Mouse (Mus musculus): ENCODE measurements at regions not wholly inside any gene's neighbourhood (a gene's known extent, or its start where the extent isn't known, plus 50 kb on each side); places are given as distances from the start of the nearest gene placed in this dataset.

DNA sequence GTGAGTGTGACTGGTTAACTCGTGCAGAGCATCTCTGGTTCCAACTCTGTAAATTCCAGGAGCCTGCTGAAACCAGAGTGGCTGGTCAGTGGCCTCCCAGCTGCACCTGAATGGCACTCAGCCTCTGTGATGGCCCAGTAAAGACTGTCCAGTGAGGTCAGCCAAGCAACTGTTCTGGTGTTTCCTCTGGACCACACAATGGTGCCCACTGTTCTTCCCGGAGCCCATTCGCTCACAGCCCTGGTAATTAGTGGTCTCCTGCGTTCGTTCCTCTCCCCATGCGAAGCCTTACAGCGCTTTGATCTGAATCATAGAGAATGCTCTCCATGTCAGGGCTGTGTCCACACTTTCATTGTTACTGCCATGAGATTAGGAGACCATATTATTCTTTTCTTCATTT lies 75.5 kb downstream of the Enkur start:
- 70% methylated on average over 7 of the region's 7 CpGs for WGBS (ENCODE audit: insufficient replicate concordance)

DNA sequence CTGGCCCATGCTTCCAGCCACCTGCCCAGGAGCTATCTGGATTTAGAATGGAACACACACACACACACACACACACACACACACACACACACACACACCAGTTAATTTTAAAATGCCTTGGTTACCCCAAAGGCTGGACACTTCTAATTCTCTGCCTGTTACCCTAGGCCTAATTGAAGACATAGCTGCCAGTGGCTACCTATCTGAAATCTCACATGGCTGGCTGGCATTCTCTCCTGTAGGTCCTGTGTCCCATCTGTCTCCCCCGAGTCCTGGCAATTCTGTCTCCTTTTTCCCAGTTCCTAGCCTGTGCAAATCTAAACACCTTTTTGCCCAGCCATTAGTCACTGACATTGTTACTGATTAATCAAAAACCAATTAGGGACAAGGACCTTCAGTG lies 78.6 kb downstream of the Enkur start:
- 60% methylated on average over 1 of the region's 1 CpGs for WGBS (ENCODE audit: insufficient replicate concordance)
- Histone ChIP-seq H3K4me1 (no peaks in the 10 kb centered on the region), H3K36me3 (no peaks in the 10 kb centered on the region), H3K27me3 (replicated peaks) (no peaks in the 10 kb centered on the region), H3K4me3 (no peak overlapping the region), H3K9me3 (replicated peaks) (no peaks in the 10 kb centered on the region), H3K4me2 (no peak overlapping the region), H3K9ac (no peak overlapping the region), H3K27ac (no peak overlapping the region)
- no peak for ATAC-seq

More for the DNA sequence above, 75.5 kb downstream of the Enkur start:
- no peak for ATAC-seq
- Histone ChIP-seq H3K4me1 (no peaks in the 10 kb centered on the region), H3K27me3 (replicated peaks) (no peaks in the 10 kb centered on the region), H3K9me3 (replicated peaks) (no peaks in the 10 kb centered on the region), H3K36me3 (no peaks in the 10 kb centered on the region), H3K4me2 (no peak overlapping the region), H3K27ac (no peak overlapping the region), H3K9ac (no peak overlapping the region), H3K4me3 (no peak overlapping the region)

DNA sequence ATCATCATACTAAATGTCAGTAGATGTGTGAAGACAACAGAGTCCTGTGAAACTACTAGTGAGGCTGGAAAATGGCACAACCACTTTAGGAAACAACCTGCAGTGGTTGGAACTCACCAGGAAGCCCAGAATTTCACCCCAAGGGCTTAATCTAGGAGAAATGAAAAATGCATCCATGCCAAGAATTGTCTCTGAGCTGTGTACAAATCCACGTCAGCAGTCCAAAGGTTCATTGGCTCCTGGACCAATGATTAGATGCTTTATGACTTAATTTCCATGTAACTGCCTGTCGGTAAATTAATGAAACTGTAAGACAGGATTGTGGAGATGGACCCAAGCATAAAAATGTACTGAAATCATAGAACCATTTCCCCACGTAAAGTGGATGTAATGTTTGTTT lies 82.7 kb downstream of the Enkur start:
- Histone ChIP-seq H3K27ac (no peak overlapping the region), H3K9me3 (replicated peaks) (no peaks in the 10 kb centered on the region), H3K4me1 (no peaks in the 10 kb centered on the region), H3K9ac (no peak overlapping the region), H3K27me3 (replicated peaks) (no peaks in the 10 kb centered on the region), H3K4me2 (no peak overlapping the region), H3K36me3 (no peaks in the 10 kb centered on the region), H3K4me3 (no peak overlapping the region)
- ATAC-seq, result no peak
- WGBS (ENCODE audit: insufficient replicate concordance), result 68% methylated on average over 3 of the region's 3 CpGs

DNA sequence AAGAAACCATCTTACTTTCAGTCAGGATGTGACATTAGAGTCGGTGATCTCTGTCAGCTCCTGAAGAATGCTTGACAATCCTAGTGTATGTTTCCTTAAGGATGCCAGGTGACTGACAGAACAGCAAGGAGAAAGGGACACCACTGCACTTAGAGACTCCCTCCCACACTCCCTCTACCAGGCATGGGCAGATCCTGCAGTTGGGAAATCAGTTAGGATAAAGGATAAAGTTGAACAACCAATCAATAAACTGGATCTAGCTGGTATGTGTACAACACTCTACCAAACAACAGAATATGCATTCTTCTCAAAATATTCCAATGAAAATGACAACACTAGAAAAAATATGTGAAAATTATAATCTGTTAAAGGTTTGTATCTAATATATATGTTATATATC lies 83.5 kb downstream of the Enkur start:
- no peak for ATAC-seq
- no peak overlapping the region for H3K4me3 ChIP-seq
- H3K9ac ChIP-seq, result no peak overlapping the region
- WGBS (ENCODE audit: insufficient replicate concordance), result 73% methylated on average over 1 of the region's 1 CpGs
- H3K4me2 ChIP-seq, result no peak overlapping the region
- H3K27ac ChIP-seq, result no peak overlapping the region
- no peaks in the 10 kb centered on the region for H3K27me3 ChIP-seq (replicated peaks)
- H3K36me3 ChIP-seq, result no peaks in the 10 kb centered on the region
- H3K4me1 ChIP-seq, result no peaks in the 10 kb centered on the region
- H3K9me3 ChIP-seq (replicated peaks), result no peaks in the 10 kb centered on the region

DNA sequence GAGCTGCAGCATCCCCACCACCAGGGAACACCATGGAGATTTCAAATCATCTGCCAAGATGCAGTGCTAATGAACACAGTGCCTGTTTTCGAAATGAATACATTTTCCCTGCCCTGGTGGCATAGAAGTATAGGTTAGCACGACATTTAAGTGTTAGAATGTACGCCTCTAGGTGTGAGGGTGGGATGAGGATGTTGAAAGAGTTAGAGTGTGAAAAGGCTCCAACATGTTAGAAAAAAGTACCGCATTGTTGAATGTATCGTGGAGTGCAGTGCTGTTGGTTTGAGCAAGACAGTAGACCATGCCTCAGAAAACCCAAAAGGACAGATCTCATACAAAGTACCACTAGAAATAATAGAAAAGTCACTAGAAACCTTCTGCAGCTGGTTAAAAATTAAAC lies 88.3 kb downstream of the Enkur start:
- no peaks in the 10 kb centered on the region for H3K4me1 ChIP-seq
- H3K27ac ChIP-seq, result no peak overlapping the region
- H3K36me3 ChIP-seq, result no peaks in the 10 kb centered on the region
- H3K4me2 ChIP-seq, result no peak overlapping the region
- no peak overlapping the region for H3K9ac ChIP-seq
- H3K4me3 ChIP-seq, result no peak overlapping the region
- no peak for ATAC-seq
- WGBS (ENCODE audit: insufficient replicate concordance), result 64% methylated on average over 5 of the region's 5 CpGs
- H3K27me3 ChIP-seq (replicated peaks), result no peaks in the 10 kb centered on the region
- no peaks in the 10 kb centered on the region for H3K9me3 ChIP-seq (replicated peaks)

DNA sequence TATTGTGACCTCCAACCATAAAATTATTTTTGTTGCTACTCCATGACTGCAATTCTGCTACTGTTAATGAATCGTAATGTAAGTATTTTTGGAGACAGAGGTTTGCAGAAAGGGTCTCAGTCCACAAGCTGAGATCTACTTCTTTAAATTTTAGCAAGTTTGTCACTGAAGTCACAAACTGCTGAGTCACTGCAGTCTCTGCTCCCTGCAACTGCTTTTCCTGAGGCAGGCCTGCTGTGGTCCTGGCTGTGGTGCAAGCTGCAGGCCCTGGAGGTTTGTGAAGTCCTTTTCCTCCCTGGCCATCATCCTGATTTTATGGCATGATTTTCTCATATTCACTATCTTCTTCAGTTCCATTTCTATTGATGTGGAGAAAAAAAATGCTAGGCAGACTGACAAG lies 93.6 kb downstream of the Enkur start:
- no peak overlapping the region for H3K4me3 ChIP-seq
- no peak for ATAC-seq
- no peaks in the 10 kb centered on the region for H3K9me3 ChIP-seq (replicated peaks)
- no peak overlapping the region for H3K9ac ChIP-seq
- H3K4me1 ChIP-seq, result no peaks in the 10 kb centered on the region; the same call in 1 of the 2 replicates
- 45% methylated on average over 1 of the region's 1 CpGs for WGBS (ENCODE audit: insufficient replicate concordance)
- H3K27me3 ChIP-seq (replicated peaks), result no peaks in the 10 kb centered on the region
- H3K27ac ChIP-seq, result no peak overlapping the region
- no peaks in the 10 kb centered on the region for H3K36me3 ChIP-seq
- H3K4me2 ChIP-seq, result no peak overlapping the region

DNA sequence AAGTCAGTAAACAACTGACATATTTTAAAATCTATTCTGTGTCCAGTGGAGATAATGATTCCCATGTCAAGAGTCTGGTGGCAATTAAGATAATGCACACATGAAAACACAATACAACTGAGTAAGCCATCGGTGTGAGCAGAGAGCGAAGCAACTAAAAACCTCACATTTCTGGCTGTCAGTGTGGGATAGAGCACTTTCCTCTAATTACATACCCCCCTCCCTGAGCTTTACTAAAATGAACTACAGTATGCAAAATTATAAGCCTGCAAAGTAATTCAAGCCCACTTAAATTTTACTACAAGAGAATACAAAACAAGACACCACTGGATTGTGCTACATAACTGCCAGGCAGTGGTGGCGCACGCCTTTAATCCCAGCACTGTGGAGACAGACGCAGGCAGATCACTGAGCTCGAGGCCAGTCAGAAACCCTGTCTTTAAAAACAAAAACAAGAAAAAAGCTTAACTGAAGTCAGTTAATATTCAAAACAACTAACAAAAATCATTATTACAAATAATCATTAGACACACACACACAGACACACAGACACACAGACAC lies 104.8 kb downstream of the Enkur start:
- Histone ChIP-seq H3K27ac (no peak overlapping the region), H3K4me1 (no peaks in the 10 kb centered on the region), H3K4me2 (no peak overlapping the region), H3K9me3 (replicated peaks) (no peaks in the 10 kb centered on the region), H3K9ac (no peak overlapping the region), H3K36me3 (no peaks in the 10 kb centered on the region), H3K27me3 (replicated peaks) (no peaks in the 10 kb centered on the region), H3K4me3 (no peak overlapping the region)
- ATAC-seq, result no peak
- 73% methylated on average over 6 of the region's 6 CpGs for WGBS (ENCODE audit: insufficient replicate concordance)

DNA sequence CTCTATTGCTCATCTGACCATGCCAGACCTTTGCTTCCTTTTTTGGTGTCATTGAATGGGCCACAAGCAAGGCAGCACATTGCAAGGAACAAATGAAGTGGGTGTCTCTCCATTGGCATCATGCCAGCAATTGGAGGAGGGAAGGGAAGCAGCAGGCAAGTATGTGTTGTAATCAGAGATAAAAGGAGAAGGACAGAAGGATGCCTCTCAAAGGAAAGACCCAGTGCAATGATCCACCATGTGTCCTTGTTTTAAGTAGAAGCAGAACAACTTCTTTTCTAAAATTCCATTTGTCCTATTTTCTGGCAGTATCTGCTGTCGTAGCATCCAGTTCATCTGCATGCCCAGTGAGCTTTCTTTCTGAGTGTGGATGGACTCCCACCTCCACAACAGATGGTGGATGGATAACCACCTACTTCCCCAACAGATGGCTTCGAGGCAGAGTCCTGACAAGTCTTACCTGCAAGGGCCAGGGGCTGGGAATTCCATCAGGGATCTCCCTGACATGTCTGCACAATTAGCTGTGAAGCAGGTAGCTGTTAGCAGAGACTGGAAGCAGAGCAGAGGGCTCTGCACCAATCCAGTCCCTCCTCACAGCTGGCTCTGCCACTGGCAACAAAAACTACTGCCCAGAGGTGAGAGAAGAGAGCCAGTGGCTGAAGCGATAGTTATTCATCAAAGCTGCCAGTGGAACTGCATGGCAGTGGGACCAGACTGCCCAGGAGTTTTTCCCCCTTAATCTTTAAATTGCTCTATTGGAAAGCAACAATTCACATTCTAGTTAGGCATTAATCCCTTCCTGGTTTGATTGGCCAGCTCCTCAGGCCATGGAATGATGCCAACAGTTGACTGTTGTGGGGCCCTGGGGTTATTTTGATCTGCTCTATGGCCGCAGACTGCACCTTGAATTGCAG lies 113.8 kb downstream of the Enkur start:
- Histone ChIP-seq H3K4me1 (no peaks in the 10 kb centered on the region), H3K27ac (no peak overlapping the region), H3K4me2 (no peak overlapping the region), H3K9ac (no peak overlapping the region), H3K36me3 (no peaks in the 10 kb centered on the region), H3K9me3 (replicated peaks) (no peaks in the 10 kb centered on the region), H3K4me3 (no peak overlapping the region), H3K27me3 (replicated peaks) (no peaks in the 10 kb centered on the region)
- WGBS (ENCODE audit: insufficient replicate concordance), result 62% methylated on average over 4 of the region's 4 CpGs
- no peak for ATAC-seq

DNA sequence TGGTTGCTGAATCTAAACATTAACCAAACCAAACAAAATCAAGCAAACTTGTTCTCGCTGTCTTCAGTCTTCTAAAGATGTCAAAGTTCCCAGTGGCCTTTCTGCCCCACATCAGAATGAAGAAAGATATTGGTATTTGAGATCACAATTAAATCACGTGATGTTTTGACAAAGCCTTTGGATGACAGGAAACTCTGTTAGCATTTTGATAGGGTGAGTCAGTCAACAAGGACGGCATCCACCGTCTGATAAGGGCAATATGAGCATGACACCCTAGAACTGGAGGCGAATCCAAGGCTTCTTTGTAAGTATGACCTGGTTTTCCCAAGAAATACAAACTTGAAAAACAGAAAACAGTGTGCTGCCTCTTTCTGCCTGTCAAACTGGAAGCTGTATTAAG lies 116.8 kb upstream of the Arhgap21 start:
- Histone ChIP-seq H3K9me3 (replicated peaks) (no peaks in the 10 kb centered on the region), H3K4me3 (no peak overlapping the region), H3K27ac (no peak overlapping the region), H3K9ac (no peak overlapping the region), H3K4me1 (0 out of 2 replicates have a peak, but pooled peaks cover 2% of the 10 kb centered on the region), H3K27me3 (replicated peaks) (no peaks in the 10 kb centered on the region), H3K4me2 (no peak overlapping the region), H3K36me3 (no peaks in the 10 kb centered on the region)
- ATAC-seq, result no peak
- WGBS (ENCODE audit: insufficient replicate concordance), result 27% methylated on average over 5 of the region's 5 CpGs

DNA sequence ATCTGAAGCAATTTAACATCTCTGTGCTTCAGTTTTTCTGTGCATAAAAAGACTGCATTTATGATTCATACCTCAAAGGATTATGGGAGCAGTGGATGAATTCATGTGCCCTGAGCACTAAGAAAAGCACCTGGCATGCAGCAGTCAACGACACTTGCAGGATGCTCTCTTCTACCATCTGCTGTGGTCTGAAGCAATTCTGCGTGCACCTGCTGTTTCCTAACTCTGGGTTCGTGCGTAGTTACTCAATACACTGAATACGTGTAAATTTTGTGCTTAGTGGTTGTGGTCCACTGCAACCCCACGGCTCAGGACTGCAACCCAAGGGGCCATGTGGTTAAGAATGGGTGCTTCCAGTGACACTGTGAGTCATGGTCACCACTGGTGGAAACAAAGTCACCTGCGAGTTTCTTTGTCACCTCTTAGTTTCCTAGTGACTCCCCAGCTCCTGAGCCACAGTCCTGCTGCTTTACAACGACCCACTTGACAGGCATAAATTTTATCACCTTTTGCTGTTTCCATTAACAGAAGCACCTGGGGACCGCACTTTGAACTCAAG lies 98.7 kb upstream of the Arhgap21 start:
- no peak for ATAC-seq
- 65% methylated on average over 9 of the region's 9 CpGs for WGBS (ENCODE audit: insufficient replicate concordance)
- no peak overlapping the region for H3K27ac ChIP-seq

DNA sequence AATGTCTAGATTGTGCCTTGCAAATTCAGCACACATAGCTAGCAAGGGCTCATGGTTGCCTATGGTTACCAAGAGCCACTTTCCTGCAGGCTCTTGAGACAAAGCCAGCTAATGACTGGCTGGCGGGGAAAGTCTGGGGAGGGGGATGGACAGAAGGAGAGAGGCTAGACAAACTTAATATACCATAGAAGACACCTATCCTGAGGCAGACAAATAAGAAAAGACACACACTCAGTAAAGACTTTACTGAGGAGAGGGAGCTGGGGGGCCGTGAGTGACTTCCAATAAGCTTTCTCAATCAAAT lies 91.6 kb upstream of the Arhgap21 start:
- no peaks in the 10 kb centered on the region for H3K36me3 ChIP-seq
- no peak overlapping the region for H3K9ac ChIP-seq
- no peak overlapping the region for H3K4me2 ChIP-seq
- no peaks in the 10 kb centered on the region for H3K27me3 ChIP-seq (replicated peaks)
- no peak for ATAC-seq
- no peak overlapping the region for H3K4me3 ChIP-seq
- no peaks in the 10 kb centered on the region for H3K9me3 ChIP-seq (replicated peaks)
- no peaks in the 10 kb centered on the region for H3K4me1 ChIP-seq
- 53% methylated on average over 2 of the region's 2 CpGs for WGBS (ENCODE audit: insufficient replicate concordance)
- H3K27ac ChIP-seq, result no peak overlapping the region

More for the DNA sequence above, 98.7 kb upstream of the Arhgap21 start:
- Histone ChIP-seq H3K36me3 (no peaks in the 10 kb centered on the region), H3K27me3 (replicated peaks) (no peaks in the 10 kb centered on the region), H3K4me2 (no peak overlapping the region), H3K4me3 (no peak overlapping the region), H3K9ac (no peak overlapping the region), H3K4me1 (no peaks in the 10 kb centered on the region), H3K9me3 (replicated peaks) (no peaks in the 10 kb centered on the region)

DNA sequence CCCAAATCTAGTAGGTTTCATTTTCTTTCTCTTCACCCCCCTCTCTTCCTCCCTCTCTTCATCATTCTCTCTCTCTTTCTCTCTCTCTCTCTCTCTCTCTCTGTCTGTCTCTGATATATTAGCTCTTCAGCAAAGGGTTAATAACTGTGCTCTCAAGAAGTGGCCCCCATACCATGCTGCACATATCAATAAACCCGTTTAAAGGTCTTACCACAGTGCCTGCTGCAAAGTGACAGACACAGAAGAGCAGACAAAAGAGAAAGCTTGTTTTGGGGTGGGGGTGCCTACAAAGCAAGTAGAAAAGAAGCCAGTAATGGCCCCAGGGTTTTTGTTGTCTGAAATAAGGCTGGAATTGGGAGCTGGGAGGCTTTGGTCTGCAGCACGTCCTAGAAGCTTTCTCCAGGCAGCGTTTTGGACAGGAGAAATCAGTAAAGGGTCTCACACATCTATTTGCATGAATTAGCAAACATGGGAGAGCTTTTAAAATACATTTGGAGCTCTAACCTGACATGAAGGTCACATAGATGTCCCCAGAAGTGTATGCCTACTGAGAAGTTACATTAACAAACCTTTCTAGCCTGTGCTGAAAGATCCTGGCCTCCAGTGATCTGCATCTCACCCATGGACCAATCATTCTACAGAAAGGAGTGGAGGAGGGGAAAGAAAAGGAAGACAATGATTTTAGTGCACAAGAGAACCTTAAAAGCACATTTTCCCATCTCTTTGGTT lies 91.1 kb upstream of the Arhgap21 start:
- no peaks in the 10 kb centered on the region for H3K9me3 ChIP-seq (replicated peaks)
- WGBS (ENCODE audit: insufficient replicate concordance), result 43% methylated on average over 3 of the region's 3 CpGs

More for the DNA sequence above, 91.1 kb upstream of the Arhgap21 start:
- H3K4me2 ChIP-seq, result no peak overlapping the region
- H3K36me3 ChIP-seq, result no peaks in the 10 kb centered on the region
- no peak for ATAC-seq
- no peaks in the 10 kb centered on the region for H3K27me3 ChIP-seq (replicated peaks)
- H3K9ac ChIP-seq, result no peak overlapping the region
- no peaks in the 10 kb centered on the region for H3K4me1 ChIP-seq
- no peak overlapping the region for H3K27ac ChIP-seq
- no peak overlapping the region for H3K4me3 ChIP-seq

Measured in liver, embryonic 12.5 days (tissue).